Mouse (Mus musculus) spleen, postnatal 4 days (tissue): Measurements from ENCODE around the gene Foxk1.
A peak's percentile ranks its signal among the peaks of the same experiment; 100 is the strongest.

ENCODE experiments used
- DNase-seq, 2 experiments: peaks; one replicate each; pipeline ENCODE4 v3.0.0; 2022; ENCODE audit warnings: low spot score in 2 of 2

Gene Foxk1

GRCm38 (mm10) chr5:142477866-142478615 lies 76.7 kb downstream of the Foxk1 start:
- no peak for DNase-seq

DNA sequence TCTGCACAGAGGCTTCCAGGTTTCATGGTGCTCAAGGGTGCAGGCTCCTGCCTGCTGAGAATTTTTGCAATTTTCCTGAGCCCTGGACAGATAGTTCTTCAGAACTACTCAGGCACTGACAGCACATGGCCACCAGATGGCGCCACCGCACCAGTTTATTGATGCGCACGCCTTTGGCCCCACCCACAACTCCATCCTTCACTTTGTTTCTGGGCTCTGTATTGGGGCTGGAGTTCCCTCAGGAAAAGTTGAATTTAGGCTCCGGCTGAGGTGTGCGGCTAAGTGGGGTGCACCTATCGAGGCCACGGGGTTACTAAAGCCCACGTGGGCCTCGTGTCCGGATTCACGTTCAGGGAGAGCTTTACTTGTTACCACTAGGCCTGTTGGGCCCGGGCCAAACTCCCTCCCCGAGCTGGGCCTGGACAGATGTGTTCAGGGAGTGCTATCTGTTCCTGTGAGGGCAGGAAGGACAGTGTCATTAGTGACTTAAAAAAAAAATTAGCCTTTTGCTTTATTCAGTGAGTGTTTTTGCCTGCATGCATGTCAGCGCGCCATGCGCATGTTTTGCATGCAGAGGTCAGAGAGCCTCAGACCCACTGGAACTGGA lies 77.6 kb downstream of the Foxk1 start:
- DNase-seq: peak; percentile 69 to 92

DNA sequence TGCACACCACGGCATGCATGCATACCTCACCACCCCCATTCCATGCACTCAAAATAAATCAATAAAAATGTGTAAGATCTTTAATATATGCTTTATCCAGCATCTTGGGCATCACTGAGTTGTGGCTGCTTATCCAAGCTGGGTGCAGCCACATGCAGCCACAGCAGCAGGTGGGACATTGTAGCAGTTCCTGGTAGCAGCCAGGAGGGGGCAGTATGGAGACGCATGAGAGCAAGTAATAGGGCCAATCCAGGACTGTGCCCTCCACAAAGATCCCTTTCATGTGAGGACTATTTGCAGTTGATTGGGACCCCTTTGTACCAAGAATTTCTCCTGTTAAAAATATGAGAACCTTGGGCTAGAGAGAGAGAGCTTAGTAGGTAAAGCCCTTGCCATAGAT lies 81.2 kb downstream of the Foxk1 start:
- DNase-seq: no peak

DNA sequence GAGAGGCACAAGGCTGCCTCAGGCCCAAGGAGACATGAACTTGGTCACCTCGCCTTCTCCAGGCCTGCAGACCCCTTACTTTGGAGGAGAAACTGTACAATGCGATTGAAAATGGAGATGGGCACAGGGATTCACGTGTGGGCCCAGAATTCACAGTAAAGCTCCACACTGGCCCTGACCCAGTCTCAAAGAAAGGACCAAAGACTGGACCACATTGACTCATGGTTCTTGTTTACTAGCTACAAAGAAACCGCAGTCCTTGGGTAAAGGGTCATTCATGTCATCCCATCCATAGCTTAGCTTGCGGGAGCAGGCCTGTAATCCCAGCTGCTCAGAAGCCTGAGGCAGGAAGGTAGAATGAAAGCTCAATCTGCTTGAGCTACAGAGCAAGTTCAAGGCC lies 82.3 kb downstream of the Foxk1 start:
- no peak for DNase-seq

DNA sequence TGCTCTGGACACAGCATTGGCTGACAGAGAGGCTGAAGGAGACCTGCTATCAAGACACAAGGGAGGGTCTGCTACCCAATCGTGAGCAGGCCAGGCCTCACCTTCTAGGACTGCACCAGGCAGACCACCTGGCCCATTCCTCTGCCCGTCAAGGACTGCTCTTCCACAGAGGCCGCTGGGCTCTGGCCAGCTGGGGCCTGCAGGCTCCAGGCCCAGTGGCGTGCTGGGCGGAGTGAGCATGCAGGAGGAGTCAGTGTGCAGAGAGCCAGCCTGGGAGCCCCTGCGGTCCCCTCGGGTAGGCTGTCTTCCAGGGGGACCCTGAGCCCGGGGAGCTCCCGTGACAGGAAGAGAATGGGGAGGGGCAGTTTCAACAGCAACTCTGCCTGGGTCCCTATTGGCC lies 85.4 kb downstream of the Foxk1 start:
- DNase-seq: no peak

GRCm38 (mm10) chr5:142489955-142490707 lies 88.8 kb downstream of the Foxk1 start:
- DNase-seq: no peak

DNA sequence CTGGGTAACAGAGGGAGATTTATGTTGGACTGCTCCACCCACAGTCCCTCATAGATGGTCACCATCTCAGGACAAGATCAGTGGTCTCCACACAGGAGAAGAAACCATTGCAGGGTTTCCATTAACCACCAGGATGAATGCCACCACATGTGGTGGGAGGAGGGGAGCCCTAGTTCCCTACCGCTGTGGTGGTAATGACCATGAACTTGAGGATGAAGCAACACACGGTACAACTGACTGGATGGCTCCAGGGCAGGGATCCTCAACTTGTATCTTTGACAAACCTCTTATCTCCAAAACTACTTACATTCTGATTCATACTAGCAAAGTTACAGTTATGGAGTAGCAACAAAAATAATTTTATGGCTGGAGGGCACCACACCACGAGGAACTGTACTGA lies 92.0 kb downstream of the Foxk1 start:
- no peak for DNase-seq

- DNase-seq: no peak
Observed at GRCm38 (mm10) chr5:142495321-142496096, 94.2 kb downstream of the Foxk1 start.

DNA sequence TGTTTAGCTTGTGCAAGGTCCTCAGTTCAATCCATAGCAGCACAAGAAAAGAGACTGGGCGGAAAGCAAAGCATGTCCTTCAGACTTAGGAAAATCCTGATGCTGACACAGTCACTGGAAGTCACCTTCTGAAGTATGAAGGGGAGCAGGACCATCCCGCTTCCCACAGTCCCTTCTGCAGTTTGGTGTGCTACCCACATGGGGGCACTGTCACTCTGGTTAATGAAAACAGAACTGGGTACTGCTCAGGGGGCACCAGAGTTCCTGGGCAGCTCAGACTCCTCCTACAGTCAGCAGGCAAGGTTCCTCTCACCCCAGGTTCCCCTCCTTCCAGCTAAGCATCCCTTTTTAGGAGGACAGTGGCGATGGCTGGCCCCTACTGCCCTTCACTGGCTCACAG lies 97.7 kb downstream of the Foxk1 start:
- no peak for DNase-seq

DNA sequence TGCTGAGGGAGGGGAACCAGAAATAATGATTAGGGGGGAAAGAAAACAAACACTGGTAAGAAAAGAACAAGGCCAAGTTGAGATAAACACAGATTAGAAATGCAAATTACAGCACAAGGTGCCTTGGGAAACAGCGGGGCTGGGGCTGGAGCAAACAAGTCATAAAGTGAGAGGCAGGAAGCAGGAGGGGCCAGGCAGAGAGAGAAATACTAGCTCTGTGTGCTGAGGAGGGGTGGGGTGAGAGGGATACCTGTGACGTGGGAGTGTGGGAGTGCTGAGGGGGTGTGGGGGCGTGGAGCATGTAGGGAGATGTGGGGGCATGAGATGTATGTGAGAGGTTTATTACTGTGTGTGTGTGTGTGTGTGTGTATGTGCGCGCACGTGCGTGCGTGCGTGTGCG lies 99.6 kb downstream of the Foxk1 start:
- DNase-seq: no peak

DNA sequence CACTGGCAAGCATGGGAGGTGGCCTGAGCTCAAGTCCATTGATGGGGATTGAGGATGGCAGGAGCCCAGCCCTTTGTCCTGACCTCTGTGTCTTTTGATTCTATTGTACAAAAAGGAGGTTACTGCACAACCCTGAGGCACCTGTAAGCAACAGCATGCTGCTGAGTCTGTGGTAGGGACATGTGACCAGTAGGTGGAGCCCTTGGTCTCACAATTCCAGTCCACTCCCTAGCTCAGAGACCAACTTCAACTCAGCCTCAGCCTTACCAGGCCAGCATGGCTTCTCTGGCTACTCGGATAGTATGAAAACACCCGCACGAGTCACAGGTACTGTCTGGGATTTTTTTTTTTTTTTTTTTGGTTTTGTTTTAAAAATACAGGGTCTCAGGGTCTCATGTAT lies 101.1 kb downstream of the Foxk1 start:
- peak; percentile 50 to 76 for DNase-seq

DNA sequence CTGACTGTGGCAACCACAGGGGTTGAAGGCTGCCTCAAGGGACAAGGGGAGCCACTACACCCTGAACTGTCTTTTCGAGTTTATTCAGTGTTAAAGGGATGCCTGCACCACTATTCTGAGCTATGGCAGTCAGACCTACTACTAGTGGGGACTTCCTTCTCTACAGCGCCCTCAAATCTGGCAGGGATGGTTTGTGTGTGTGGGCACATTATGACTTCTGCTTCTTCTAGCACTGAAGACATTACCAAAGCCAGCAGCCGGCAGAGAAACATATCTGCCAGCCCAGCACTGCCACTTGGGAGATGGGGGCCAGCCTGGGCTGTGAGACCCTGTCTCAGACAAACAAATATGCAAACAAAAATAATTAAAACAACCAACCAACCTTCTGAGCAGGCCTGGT lies 102.9 kb downstream of the Foxk1 start:
- no peak for DNase-seq

GRCm38 (mm10) chr5:142505695-142506423 lies 104.6 kb downstream of the Foxk1 start:
- DNase-seq: no peak

DNA sequence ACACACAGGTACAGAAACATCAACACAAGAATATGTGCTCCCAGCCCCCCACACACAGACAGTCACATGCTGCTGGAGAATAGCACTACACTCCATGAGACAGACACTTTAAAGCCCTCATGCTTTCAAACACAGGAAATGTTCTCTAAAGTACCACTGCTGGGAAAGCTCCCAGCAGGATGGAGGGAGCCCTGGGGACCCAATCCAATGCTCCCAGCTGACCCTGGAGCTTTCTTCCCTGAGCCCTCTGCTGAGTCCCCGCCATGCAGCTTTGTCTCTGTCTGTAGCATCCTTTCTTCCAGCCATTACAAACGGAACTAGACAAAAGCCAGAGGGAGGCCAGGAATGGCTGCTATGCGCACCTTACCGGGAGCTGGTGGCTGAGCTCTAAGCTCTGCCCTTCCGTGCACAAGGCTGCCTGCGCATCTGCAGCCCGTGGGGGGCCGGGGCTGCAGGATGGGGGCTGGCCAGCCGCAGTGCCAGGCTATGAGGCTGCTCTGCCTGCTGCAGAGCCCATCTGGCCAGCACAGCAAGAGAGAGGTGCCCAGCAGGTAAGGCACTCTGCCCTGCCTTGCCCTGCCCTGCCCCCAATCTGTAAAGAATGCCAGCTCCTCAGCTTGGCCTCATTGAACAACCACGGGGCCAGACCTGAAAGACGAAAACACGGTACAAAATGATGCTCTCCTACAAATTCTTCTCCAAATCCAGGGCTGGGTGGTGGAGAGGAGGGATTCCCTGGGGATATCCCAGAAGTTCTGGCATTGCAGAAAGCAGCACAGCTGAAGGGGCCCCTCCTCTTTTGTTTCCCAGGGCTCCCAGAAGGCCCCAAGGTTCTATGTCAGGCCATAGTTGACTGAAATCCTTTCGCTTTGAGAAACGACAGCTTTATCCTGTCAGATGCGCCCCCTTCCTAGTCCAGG lies 108.1 kb downstream of the Foxk1 start:
- DNase-seq: no peak

DNA sequence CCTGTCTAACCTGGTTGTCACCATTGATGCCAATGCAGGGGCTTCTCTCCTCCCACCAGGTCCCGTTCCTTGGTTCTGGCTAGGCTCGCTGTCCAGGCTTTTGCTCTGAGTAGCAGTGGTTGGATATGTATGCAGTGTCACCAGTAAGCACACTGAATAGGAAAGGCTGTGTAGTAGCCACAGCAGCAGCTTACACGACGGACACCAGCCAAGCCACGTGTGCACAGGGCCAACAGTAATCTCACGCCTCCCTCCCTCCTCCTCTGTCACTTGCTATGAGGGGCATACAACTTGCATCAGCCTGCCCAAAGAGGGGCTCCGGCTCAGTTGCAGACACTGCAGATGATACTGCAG lies 108.7 kb downstream of the Foxk1 start:
- no peak for DNase-seq
